Mouse (Mus musculus) MEL (cell line): Measurements from ENCODE around the gene Acsl4.
A peak's percentile ranks its signal among the peaks of the same experiment; 100 is the strongest.

ENCODE experiments used
- CHD2 ChIP-seq: IDR thresholded peaks from 2 replicates; pipeline ENCODE4 v1.6.1; 2011; ENCODE audit warnings: low read length, improper control_type of control experiment
- EP300 ChIP-seq, 2 experiments: IDR thresholded peaks; 2 replicates each; pipeline ENCODE4 v1.6.1; 2011; ENCODE audit warnings: improper control_type of control experiment in 2 of 2, low read length in 2 of 2, low read depth in 1 of 2, mild to moderate bottlenecking in 1 of 2
- MAX ChIP-seq: IDR thresholded peaks from 2 replicates; pipeline ENCODE4 v1.6.1; 2011; ENCODE audit warnings: low read length, improper control_type of control experiment
- POLR2A ChIP-seq, 2 experiments: IDR thresholded peaks; 2 replicates each; pipeline ENCODE4 v1.6.1; 2011 to 2012; ENCODE audit warnings: low read length in 2 of 2, mild to moderate bottlenecking in 2 of 2, control low read depth in 1 of 2, improper control_type of control experiment in 1 of 2, low read depth in 1 of 2, moderate library complexity in 1 of 2; ENCODE audit not compliant: control insufficient read depth in 1 of 2, insufficient read depth in 1 of 2, poor library complexity in 1 of 2
- POLR2AphosphoS2 ChIP-seq: IDR thresholded peaks from 2 replicates; pipeline ENCODE4 v1.6.1; 2011; ENCODE audit warnings: low read length, improper control_type of control experiment
- SIN3A ChIP-seq: IDR thresholded peaks from 2 replicates; pipeline ENCODE4 v1.6.1; 2012; ENCODE audit warnings: low read length, improper control_type of control experiment, inconsistent platforms
- USF2 ChIP-seq, 2 experiments: IDR thresholded peaks; 2 replicates each; pipeline ENCODE4 v1.6.1; 2011 to 2012; ENCODE audit warnings: improper control_type of control experiment in 2 of 2, low read length in 2 of 2, borderline replicate concordance in 1 of 2, inconsistent platforms in 1 of 2, low read depth in 1 of 2, mild to moderate bottlenecking in 1 of 2; ENCODE audit not compliant: insufficient read depth in 1 of 2

DNA sequence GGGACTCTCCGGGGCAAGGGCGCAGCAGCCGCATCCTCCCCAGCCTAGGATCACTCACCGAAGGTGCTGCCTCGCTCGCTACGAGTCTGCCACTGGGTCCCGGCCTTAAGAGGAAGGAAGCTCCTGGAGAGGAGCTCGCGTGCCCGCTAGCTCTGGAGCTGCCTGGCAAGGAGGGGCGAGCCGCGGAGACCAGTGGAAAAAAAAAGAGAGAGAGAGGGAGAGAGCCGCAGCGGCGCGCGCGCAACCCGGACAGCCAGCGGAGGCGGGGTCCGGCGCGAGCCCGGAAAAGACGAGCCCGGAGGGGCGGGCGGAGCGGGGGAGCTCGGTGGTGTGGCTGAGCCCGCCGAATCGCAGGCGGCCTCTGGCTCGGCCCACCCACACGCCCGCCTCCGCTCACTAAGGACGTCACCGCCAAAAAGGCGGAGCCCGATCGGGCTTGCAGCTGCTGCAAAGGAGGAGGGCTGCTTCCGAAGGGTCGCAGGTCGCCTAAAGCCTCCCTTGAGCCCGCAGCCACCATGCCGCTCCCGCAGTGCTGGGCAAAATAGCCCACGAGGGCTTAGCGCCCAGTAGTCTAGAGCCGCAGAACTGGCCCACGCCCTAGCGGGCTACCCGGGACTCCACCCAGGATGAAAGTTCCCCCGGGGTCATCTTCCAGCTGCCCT, at the start of gene Acsl4:
- TF ChIP-seq USF2 (IDR thresholded peaks at IDR 0.05; ENCODE audit: borderline replicate concordance in 1 of 2, insufficient read depth in 1 of 2, low read depth in 1 of 2, low read length in 2 of 2) (no peak), EP300 (IDR thresholded peaks at IDR 0.05; ENCODE audit: low read depth in 1 of 2, low read length in 2 of 2) (no peak), MAX (0 out of 2 replicates have a peak, but pooled peaks have one; percentile 50), POLR2AphosphoS2 (peak; percentile 79; the same call in 1 of the 2 replicates), POLR2A (IDR thresholded peaks at IDR 0.05; ENCODE audit: control insufficient read depth in 1 of 2, insufficient read depth in 1 of 2, low read depth in 1 of 2, low read length in 2 of 2, poor library complexity in 1 of 2) (peak; percentile 66 to 91; a peak in 3 of 4 replicates), SIN3A (peak; percentile 30), CHD2 (no peak)
